Mouse (Mus musculus) limb, embryonic 14.5 days (tissue): ENCODE data around the gene E130311K13Rik. TPM values are rescaled to one million over a fixed set of nuclear protein-coding genes. Genes with fewer than 3 reads are reported as not detected.
A peak's percentile ranks its signal among the peaks of the same experiment; 100 is the strongest.

Source experiments
- ATAC-seq: fragments of 200-750 bp; cut with Nextera tagmentation; 2 replicates; pipeline ENCODE4 v1.8.0; 2017; ENCODE audit warnings: low read depth, moderate number of reproducible peaks, moderate TSS enrichment; ENCODE audit not compliant: low FRiP score
- DNase-seq: peaks from one replicate; pipeline ENCODE4 v3.0.0-alpha.2; 2015; ENCODE audit warnings: low spot score
- H3K27ac ChIP-seq: fragments of 300-500 bp; sonication (generic); replicated peaks from 2 replicates; pipeline ENCODE4 v1.5.1; 2014; ENCODE audit warnings: low read depth, mild to moderate bottlenecking, low read length, moderate library complexity, mixed read lengths
- H3K27me3 ChIP-seq: fragments of 300-500 bp; sonication (generic); 2 replicates; pipeline ENCODE4 v1.6.1; 2014; ENCODE audit warnings: low read length, mixed read lengths; ENCODE audit not compliant: control insufficient read depth, insufficient read depth
- H3K36me3 ChIP-seq: fragments of 300-500 bp; sonication (generic); 2 replicates; pipeline ENCODE4 v1.6.1; 2014; ENCODE audit warnings: mild to moderate bottlenecking, low read length, moderate library complexity, mixed read lengths; ENCODE audit not compliant: control insufficient read depth, insufficient read depth
- H3K4me1 ChIP-seq: fragments of 300-500 bp; sonication (generic); 2 replicates; pipeline ENCODE4 v1.6.1; 2014; ENCODE audit warnings: antibody characterized with exemption, low read length, mixed read lengths; ENCODE audit not compliant: control insufficient read depth, insufficient read depth
- H3K4me2 ChIP-seq: fragments of 300-500 bp; sonication (generic); replicated peaks from 2 replicates; pipeline ENCODE4 v1.6.1; 2014; ENCODE audit warnings: low read depth, mild to moderate bottlenecking, low read length, moderate library complexity; ENCODE audit not compliant: severe bottlenecking
- H3K4me3 ChIP-seq: fragments of 300-500 bp; sonication (generic); replicated peaks from 2 replicates; pipeline ENCODE4 v1.5.1; 2014; ENCODE audit warnings: low read length
- H3K9ac ChIP-seq: fragments of 300-500 bp; sonication (generic); 2 replicates; pipeline ENCODE4 v1.6.1; 2014; ENCODE audit warnings: mild to moderate bottlenecking, low read depth, low read length, moderate library complexity; ENCODE audit not compliant: severe bottlenecking
- H3K9me3 ChIP-seq: fragments of 300-500 bp; sonication (generic); 2 replicates; pipeline ENCODE4 v1.6.1; 2016; ENCODE audit warnings: low read length; ENCODE audit not compliant: control insufficient read depth
- POLR2A ChIP-seq: fragments of 200-500 bp; IDR thresholded peaks from 2 replicates; pipeline ENCODE4 v1.8.0; 2012; ENCODE audit warnings: inconsistent platforms, mild to moderate bottlenecking, moderate library complexity, borderline replicate concordance; ENCODE audit not compliant: insufficient read depth, insufficient read length; ENCODE audit errors: extremely low read depth
- WGBS: fragments of 180-500 bp; shearing (Covaris S2); extraction: QIAGEN DNeasy Blood & Tissue Kit; methylation state at CpG from one replicate; pipeline ENCODE4 v1.1.7; 2014; 5-methylcytosine and 5-hydroxymethylcytosine counted together
- polyA plus RNA-seq, 2 experiments: library from polyadenylated mRNA; depleted of rRNA in 1 of 2; stranded (reverse) in 1 of 2; unstranded in 1 of 2; fragments of >200 nt; fragmentation: Nextera tagmentation in 1 of 2; extraction: Ambion mirVana in 1 of 2; gene quantifications; 2 replicates each; pipeline versions ENCODE4 v1.2.1 to v1.2.3; 2012 to 2014

Gene E130311K13Rik
- polyA plus RNA-seq, 2 experiments: 6.2 to 8.9 TPM

- Histone ChIP-seq H3K9ac (peak within 1 kb of the TSS; percentile 84), H3K27me3 (no peaks in the 10 kb centered on the region), H3K9me3 (no peaks in the 10 kb centered on the region), H3K36me3 (peaks cover 3% of the 10 kb centered on the region; the same call in 1 of the 2 replicates), H3K4me1 (peaks cover 20% of the 10 kb centered on the region), H3K27ac (peak within 1 kb of the TSS; percentile 85), H3K4me3 (peak within 1 kb of the TSS; percentile 90), H3K4me2 (peak within 1 kb of the TSS; percentile 76)
- TF ChIP-seq POLR2A: 0 out of 2 replicates have a peak, but pooled peaks have one; percentile 44
- ATAC-seq (peak; percentile 95), DNase-seq (peak; percentile 99)
- under 1% methylated on average over 60 of the region's 69 CpGs for WGBS
Observed at GRCm38 (mm10) chr3:63964100-63964921, 35.0 kb upstream of the E130311K13Rik start, which contains the start of gene Slc33a1. TSS of gene Slc33a1 (minus strand) at chr3:63964768.

- peaks cover 3% of the 10 kb centered on the region; the same call in 1 of the 2 replicates for H3K36me3 ChIP-seq
- peaks cover 20% of the 10 kb centered on the region for H3K4me1 ChIP-seq
- DNase-seq (no peak), ATAC-seq (no peak)
- H3K4me2 ChIP-seq: peak overlapping the region; percentile 76
- no peaks in the 10 kb centered on the region for H3K9me3 ChIP-seq
- H3K27me3 ChIP-seq: no peaks in the 10 kb centered on the region
- peak overlapping the region; percentile 85 for H3K27ac ChIP-seq
- WGBS: 5% methylated on average over 25 of the region's 25 CpGs
- peak overlapping the region; percentile 84 for H3K9ac ChIP-seq
- peak overlapping the region; percentile 90 for H3K4me3 ChIP-seq
- TF ChIP-seq POLR2A: no peak
Observed at GRCm38 (mm10) chr3:63963421-63964099, 34.3 kb upstream of the E130311K13Rik start.

GRCm38 (mm10) chr3:63949837-63950236 is 20.6 kb upstream of the E130311K13Rik start:
- Histone ChIP-seq H3K4me2 (no peak overlapping the region), H3K36me3 (peaks cover 14% of the 10 kb centered on the region; the same call in 1 of the 2 replicates), H3K9me3 (no peaks in the 10 kb centered on the region), H3K27me3 (no peaks in the 10 kb centered on the region), H3K9ac (no peak overlapping the region), H3K4me1 (no peaks in the 10 kb centered on the region), H3K27ac (no peak overlapping the region), H3K4me3 (no peak overlapping the region)
- ATAC-seq (no peak), DNase-seq (no peak)
- 78% methylated on average over 3 of the region's 3 CpGs for WGBS
- TF ChIP-seq POLR2A: no peak

GRCm38 (mm10) chr3:63941204-63941850 is 12.1 kb upstream of the E130311K13Rik start:
- no peak for TF ChIP-seq POLR2A
- Histone ChIP-seq H3K4me2 (no peak overlapping the region), H3K4me3 (no peak overlapping the region), H3K36me3 (peaks cover 14% of the 10 kb centered on the region; the same call in 1 of the 2 replicates), H3K27ac (no peak overlapping the region), H3K27me3 (no peaks in the 10 kb centered on the region), H3K9ac (no peak overlapping the region), H3K4me1 (no peaks in the 10 kb centered on the region), H3K9me3 (no peaks in the 10 kb centered on the region)
- ATAC-seq (no peak), DNase-seq (no peak)
- 89% methylated on average over 2 of the region's 2 CpGs for WGBS

- ATAC-seq (no peak), DNase-seq (no peak)
- WGBS: 97% methylated on average over 2 of the region's 2 CpGs
Observed at GRCm38 (mm10) chr3:63938928-63939327, 9.7 kb upstream of the E130311K13Rik start.

More at GRCm38 (mm10) chr3:63938928-63939327, 9.7 kb upstream of the E130311K13Rik start:
- TF ChIP-seq POLR2A: no peak
- Histone ChIP-seq H3K27ac (no peak overlapping the region), H3K4me3 (no peak overlapping the region), H3K36me3 (peaks cover 5% of the 10 kb centered on the region; the same call in 1 of the 2 replicates), H3K9me3 (no peaks in the 10 kb centered on the region), H3K9ac (no peak overlapping the region), H3K4me1 (no peaks in the 10 kb centered on the region), H3K27me3 (no peaks in the 10 kb centered on the region), H3K4me2 (no peak overlapping the region)
